Mouse (Mus musculus): Measurements from ENCODE around the gene Tbxa2r.

- TF ChIP-seq EP300 (IDR thresholded peaks at IDR 0.05; ENCODE audit: low read depth) (no peak), CTCF (IDR thresholded peaks at IDR 0.05; ENCODE audit: low read depth) (no peak)
Measured at GRCm38 (mm10) chr10:81327959-81328358, 572 bp upstream of the Tbxa2r start.
